Mouse (Mus musculus) small intestine, adult 2 months (tissue): ENCODE measurements around the gene Gmfb. TPM values are rescaled to one million over a fixed set of nuclear protein-coding genes. Genes with fewer than 3 reads are reported as not detected.

Experiments
- H3K27ac ChIP-seq: fragments of 200-500 bp; 2 replicates; pipeline ENCODE4 v1.5.1; 2012; ENCODE audit warnings: low read depth, low read length, control low read depth, inconsistent platforms; ENCODE audit not compliant: insufficient read depth
- H3K27me3 ChIP-seq: fragments of 200-500 bp; 2 replicates; pipeline ENCODE4 v1.6.1; 2012; ENCODE audit warnings: mild to moderate bottlenecking, moderate library complexity, low read length, inconsistent platforms; ENCODE audit not compliant: control insufficient read depth, insufficient read depth
- H3K36me3 ChIP-seq: fragments of 200-500 bp; 2 replicates; pipeline ENCODE4 v1.6.1; 2012; ENCODE audit warnings: mild to moderate bottlenecking, low read length, control low read depth, inconsistent platforms; ENCODE audit not compliant: control insufficient read depth, insufficient read depth
- H3K4me1 ChIP-seq: fragments of 200-500 bp; 2 replicates; pipeline ENCODE4 v1.6.1; 2012; ENCODE audit warnings: low read length, inconsistent platforms, mixed read lengths; ENCODE audit not compliant: control insufficient read depth, insufficient read depth, insufficient read length
- H3K4me3 ChIP-seq: fragments of 200-500 bp; 2 replicates; pipeline ENCODE4 v1.5.1; 2012; ENCODE audit warnings: low read depth, mild to moderate bottlenecking, control low read depth, inconsistent platforms, low read length, moderate library complexity
- CTCF ChIP-seq: fragments of 200-500 bp; IDR thresholded peaks from 2 replicates; pipeline ENCODE4 v1.5.1; 2012; ENCODE audit warnings: low read depth, mild to moderate bottlenecking, control low read depth, inconsistent platforms, low read length, moderate library complexity, mixed read lengths; ENCODE audit not compliant: insufficient replicate concordance, insufficient read length; ENCODE audit errors: extremely low read depth
- POLR2A ChIP-seq: fragments of 200-500 bp; IDR thresholded peaks from 2 replicates; pipeline ENCODE4 v1.6.1; 2012; ENCODE audit warnings: low read depth, mild to moderate bottlenecking, control low read depth, inconsistent platforms, low read length, moderate library complexity
- WGBS: fragments of 180-500 bp; shearing (Covaris S2); methylation state at CpG from one replicate; pipeline ENCODE4 v1.1.7; 2018; 5-methylcytosine and 5-hydroxymethylcytosine counted together
- polyA plus RNA-seq: library from polyadenylated mRNA; depleted of rRNA; stranded (reverse); fragments of >200 nt; gene quantifications from 2 replicates; pipeline ENCODE4 v1.2.3, GENCODE M21; 2012

The Gmfb gene
- polyA plus RNA-seq, 1 experiment, result 1.9 TPM

DNA sequence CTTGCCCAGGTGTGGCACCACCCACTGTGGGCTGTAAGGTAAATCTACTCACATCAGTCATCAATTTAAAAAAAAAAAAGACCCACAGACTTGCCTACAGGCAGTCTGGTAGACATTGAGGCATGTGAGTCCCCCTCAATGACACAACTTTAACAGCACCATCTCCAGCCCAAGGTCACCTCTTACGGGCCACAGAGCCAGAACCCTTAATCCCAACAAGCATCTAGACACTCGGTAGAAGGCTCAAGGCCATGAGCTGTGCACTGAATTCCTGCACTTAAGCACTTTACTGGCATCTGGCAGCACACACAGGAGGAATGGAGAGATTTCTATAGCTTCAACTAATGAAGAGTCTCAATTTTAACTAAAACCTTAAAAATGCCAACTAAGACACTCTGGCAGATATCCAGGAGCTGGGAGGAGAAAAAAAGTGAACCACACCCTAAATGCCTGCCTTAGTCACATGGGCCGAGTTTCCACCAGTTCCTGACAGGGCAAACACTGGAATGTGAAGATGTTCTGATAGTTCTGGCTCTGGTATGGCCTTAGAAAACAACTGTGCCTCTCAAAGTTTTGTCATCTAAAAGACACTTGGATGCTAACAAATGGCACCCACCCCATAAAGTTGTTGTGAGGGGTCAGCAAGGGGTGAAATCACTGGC, 21.2 kb downstream of the Gmfb start:
- Histone ChIP-seq H3K27me3 (no peaks in the 10 kb centered on the region), H3K36me3 (no peaks in the 10 kb centered on the region; the same call in 1 of the 2 replicates), H3K4me1 (no peaks in the 10 kb centered on the region; the same call in 1 of the 2 replicates), H3K4me3 (no peak overlapping the region), H3K27ac (no peak overlapping the region)
- WGBS, result 59% methylated on average over 3 of the region's 3 CpGs
- TF ChIP-seq POLR2A (no peak), CTCF (no peak)

DNA sequence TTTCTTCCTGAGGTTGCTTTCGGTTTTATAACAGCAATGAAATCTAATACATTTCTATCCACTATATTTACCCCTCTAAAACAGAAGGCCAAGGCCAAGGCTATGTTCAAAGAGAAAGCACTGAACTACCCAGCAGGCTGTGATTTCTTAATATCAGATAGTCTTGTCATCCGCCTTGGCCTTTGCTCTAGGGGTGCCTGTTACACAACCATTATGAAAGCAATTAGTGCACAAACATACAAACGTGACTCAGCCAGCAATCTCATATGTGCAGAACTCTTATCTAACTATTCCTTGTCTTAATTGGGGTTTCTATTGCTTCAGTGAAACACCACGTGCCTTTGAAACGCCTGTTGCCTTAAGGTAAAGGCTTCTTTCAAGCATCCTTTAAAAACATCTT, 27.9 kb downstream of the Gmfb start:
- H3K4me1 ChIP-seq, result peaks cover 16% of the 10 kb centered on the region; the same call in 1 of the 2 replicates
- TF ChIP-seq CTCF (no peak), POLR2A (no peak)
- no peak overlapping the region for H3K4me3 ChIP-seq
- WGBS, result 28% methylated on average over 5 of the region's 5 CpGs
- H3K27ac ChIP-seq, result peak overlapping the region; percentile 98
- H3K36me3 ChIP-seq, result no peaks in the 10 kb centered on the region
- H3K27me3 ChIP-seq, result no peaks in the 10 kb centered on the region

DNA sequence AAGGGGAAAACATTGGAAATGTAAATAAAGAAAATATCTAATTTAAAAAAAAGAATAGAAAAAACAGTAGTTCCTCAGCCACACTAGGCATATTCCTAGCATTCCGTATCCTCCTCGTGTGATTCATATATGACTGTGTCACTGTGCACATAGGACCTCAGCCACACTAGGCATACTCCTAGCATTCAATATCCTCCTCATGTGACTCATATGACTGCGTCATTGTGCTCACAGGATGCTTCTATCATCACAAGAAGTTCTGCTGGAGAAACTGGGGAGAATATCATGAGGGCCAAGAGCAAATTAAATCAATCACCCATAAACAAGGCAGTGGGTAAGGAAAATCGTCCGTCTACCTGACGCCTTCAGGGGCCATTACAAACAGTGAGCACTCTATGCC, 31.3 kb downstream of the Gmfb start:
- Histone ChIP-seq H3K4me3 (no peak overlapping the region), H3K27me3 (no peaks in the 10 kb centered on the region), H3K27ac (no peak overlapping the region), H3K4me1 (peaks cover 20% of the 10 kb centered on the region; the same call in 1 of the 2 replicates), H3K36me3 (no peaks in the 10 kb centered on the region)
- no peak for TF ChIP-seq POLR2A
- no peak for TF ChIP-seq CTCF
- 88% methylated on average over 6 of the region's 6 CpGs for WGBS

DNA sequence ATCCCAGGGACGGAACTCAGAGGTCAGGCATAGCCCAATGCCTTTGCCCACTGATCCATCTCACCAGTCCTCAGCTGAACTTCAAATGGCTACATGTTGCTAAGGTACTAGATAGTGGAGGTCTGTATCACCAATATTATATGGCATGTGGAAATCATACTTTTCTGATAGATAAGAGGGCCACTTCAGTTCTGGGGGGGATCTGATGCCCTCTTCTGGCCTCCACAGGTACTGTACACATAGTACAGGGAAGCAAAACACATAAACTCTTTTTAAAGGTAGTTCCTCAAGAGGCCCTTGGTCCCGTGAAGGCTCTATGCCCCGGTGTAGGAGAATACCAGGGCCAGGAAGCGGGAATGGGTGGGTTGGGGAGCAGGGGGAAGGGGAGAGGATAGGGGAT, 31.7 kb downstream of the Gmfb start:
- Histone ChIP-seq H3K4me1 (peaks cover 20% of the 10 kb centered on the region; the same call in 1 of the 2 replicates), H3K27ac (no peak overlapping the region), H3K36me3 (no peaks in the 10 kb centered on the region), H3K4me3 (no peak overlapping the region), H3K27me3 (no peaks in the 10 kb centered on the region)
- WGBS, result 65% methylated on average over 4 of the region's 4 CpGs
- no peak for TF ChIP-seq CTCF
- no peak for TF ChIP-seq POLR2A

DNA sequence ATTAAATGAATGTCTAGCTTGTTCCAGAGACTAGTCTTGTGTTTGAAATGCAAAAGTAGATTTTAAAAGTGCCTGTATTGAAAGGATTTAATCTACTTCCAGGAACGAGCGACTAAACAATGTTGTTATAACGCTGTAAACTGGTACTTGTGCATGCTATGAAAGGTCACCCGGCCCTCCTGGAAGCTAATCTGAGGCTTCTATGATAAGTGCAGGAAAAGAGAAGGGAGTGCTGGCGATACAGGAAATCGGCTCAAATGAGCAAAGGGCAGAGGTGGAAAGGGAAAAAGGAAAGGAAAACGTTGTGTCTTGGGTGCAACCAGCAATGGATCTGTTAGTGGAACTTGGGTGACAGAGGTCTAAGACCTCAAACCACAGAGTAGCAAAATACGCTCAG, 33.5 kb downstream of the Gmfb start:
- H3K4me1 ChIP-seq, result peaks cover 15% of the 10 kb centered on the region; the same call in 1 of the 2 replicates
- WGBS, result 7% methylated on average over 8 of the region's 8 CpGs
- H3K4me3 ChIP-seq, result peak overlapping the region; percentile 98; the same call in 1 of the 2 replicates
- TF ChIP-seq CTCF (no peak), POLR2A (no peak)
- peak overlapping the region; percentile 85 for H3K27ac ChIP-seq
- peaks cover 2% of the 10 kb centered on the region for H3K36me3 ChIP-seq
- H3K27me3 ChIP-seq, result no peaks in the 10 kb centered on the region

DNA sequence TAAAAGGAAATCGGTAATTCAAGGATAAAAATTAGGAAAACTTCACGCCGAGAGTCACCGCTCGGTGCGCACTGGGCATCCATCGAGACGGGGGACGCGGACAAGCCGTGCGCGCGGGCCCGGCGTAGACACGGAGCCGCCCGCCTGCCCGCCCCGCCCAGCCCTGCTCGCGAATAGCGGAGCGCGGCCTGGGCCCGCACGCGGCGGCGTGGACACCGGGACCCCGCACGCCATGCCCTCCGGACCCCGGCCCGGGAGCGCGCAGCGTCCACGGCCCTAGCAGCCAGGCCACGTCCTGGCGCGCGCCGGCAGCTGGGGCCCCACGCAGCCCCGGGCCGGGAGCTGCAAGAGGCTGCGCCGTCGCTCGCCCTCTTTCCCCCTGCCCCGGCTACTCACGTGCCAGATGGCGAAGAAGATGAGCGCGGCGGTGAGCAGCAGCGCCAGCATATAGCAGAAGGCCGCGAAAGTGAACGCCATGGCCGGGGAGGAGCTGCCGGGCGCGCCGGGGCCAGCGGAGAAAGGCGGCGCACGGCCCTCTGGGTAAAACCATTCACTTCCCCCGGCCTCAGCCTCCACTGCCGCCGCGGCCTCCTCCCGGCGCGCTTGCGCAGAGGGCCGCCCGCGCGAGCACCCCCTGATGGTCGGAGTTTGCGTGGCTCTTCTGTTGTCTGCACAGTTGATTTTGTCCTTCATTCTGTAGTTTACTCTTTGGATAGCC, 34.1 kb downstream of the Gmfb start, which contains the start of gene Cnih1:
Gene Cnih1 (minus strand): TSS at position 625 of the 718 bp plus-strand sequence.
- TF ChIP-seq POLR2A (peak; percentile 69), CTCF (peak; percentile 79)
- no peaks in the 10 kb centered on the region for H3K27me3 ChIP-seq

DNA sequence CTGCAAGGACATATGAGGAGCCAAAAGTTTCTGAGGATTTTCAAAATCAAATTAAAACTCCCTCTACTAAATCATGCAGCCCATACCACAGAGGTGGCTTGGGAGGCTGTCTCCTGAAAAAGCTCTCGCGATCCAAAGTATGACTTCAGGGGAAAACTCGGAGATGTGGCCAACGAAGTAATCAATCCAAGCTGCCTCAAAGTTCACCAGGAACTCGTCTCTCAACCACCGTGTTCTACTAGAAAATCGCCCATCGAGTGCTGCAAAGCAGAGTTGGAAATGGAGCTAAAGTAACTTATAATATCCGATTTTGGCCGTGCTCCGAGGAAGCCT, 34.6 kb downstream of the Gmfb start:
- under 1% methylated on average over 11 of the region's 11 CpGs for WGBS
- peaks cover 8% of the 10 kb centered on the region; the same call in 1 of the 2 replicates for H3K4me1 ChIP-seq
- no peaks in the 10 kb centered on the region for H3K27me3 ChIP-seq
- peak overlapping the region; percentile 98 for H3K4me3 ChIP-seq
- H3K27ac ChIP-seq, result peak overlapping the region; percentile 85
- TF ChIP-seq POLR2A (no peak), CTCF (peak; percentile 7; the same call in 1 of the 2 replicates)
- H3K36me3 ChIP-seq, result peaks cover 5% of the 10 kb centered on the region

More for the DNA sequence above, 34.1 kb downstream of the Gmfb start, which contains the start of gene Cnih1:
- H3K27ac ChIP-seq, result peak within 1 kb of the TSS; percentile 85
- H3K4me1 ChIP-seq, result peaks cover 10% of the 10 kb centered on the region; the same call in 1 of the 2 replicates
- peak within 1 kb of the TSS; percentile 98 for H3K4me3 ChIP-seq
- under 1% methylated on average over 83 of the region's 86 CpGs for whole genome bisulfite sequencing
- peaks cover 5% of the 10 kb centered on the region for H3K36me3 ChIP-seq
